Mouse (Mus musculus) left cerebral cortex, postnatal 36 days (tissue): Measurements from ENCODE around the gene Endov. TPM values are rescaled to one million over a fixed set of nuclear protein-coding genes. Genes with fewer than 3 reads are reported as not detected.

Source experiments
- DNase-seq, 2 experiments: peaks; one replicate each; pipeline ENCODE4 v3.0.0; 2021 to 2022; ENCODE audit warnings: low spot score in 2 of 2, mixed read lengths in 1 of 2
- intact Hi-C: fragments of 180-260 bp; cut with DNase I; formaldehyde crosslinking; loops from one replicate; pipeline ENCODE4 v1.15.1; 2025
- total RNA-seq, 2 experiments: library from RNA; stranded (reverse); gene quantifications; 2 replicates each; pipeline ENCODE4 v1.2.3; 2021

The Endov gene
- total RNA-seq, 2 experiments from 2014 or later = 30.6 to 31.0 TPM

- intact Hi-C loops = no loop called here
- DNase-seq = no peak
Measured at GRCm38 (mm10) chr11:119557940-119558869, 67.1 kb downstream of the Endov start.

DNA sequence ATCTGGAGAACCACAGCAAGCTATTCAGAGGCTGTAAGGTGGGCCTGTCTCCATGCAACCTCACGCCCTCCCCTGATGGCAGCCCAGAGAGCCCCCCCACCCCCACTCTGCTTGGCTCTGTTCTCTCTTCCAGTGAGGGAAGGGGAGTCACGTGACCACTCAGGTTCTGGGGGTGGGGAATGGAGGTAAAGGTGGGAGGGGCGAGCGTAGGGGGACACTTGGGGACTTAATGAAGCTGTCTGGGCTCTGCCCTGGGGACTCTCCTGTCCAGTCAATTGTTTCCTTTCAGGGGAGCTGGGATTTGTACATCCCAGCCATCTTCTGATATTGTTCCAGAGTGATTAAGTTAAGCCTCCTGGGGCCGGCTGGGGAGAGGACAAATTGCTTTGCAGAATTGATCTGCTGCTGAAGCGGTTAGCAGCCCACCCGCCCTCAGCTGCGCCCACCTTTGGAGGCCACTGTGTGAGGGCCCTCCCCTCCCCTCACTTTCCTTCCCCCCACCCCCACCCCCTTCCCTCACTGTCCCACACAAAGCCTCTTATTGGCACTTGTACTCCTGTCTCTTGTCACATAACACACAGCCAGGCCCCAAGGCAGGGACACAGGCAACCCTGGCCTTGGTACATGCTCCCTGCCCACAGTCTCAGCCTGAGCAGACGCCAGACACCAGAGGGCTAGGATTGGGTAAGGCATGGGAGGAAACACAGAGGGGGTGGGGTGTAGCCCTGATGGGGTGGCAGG lies 67.9 kb downstream of the Endov start:
- intact Hi-C loops = no loop called here
- no peak for DNase-seq

Other genes starting within 250 kb of the Endov start
- gene Gaa, start 223.5 kb upstream of the Endov start, total RNA-seq = 100 to 1,000 TPM; 220 to 253 TPM
- 10 to 100 TPM; 74.7 to 78.6 TPM for gene Eif4a3, start 191.3 kb upstream of the Endov start, total RNA-seq
- under 1 TPM; 0.07 to 0.14 TPM for gene Card14, start 183.6 kb upstream of the Endov start, total RNA-seq
- 1 to 10 TPM; 4.3 to 4.7 TPM for gene Sgsh, start 135.8 kb upstream of the Endov start, total RNA-seq
- 1 to 10 TPM; 3.5 to 4.3 TPM for gene Slc26a11, start 135.8 kb upstream of the Endov start, total RNA-seq
- 1 to 10 TPM; 2.8 to 3.0 TPM for gene Rnf213, start 98.2 kb upstream of the Endov start, total RNA-seq
- 100 to 1,000 TPM; 240 to 248 TPM for gene Nptx1, start 56.4 kb downstream of the Endov start, total RNA-seq
- gene Rptor, start 111.6 kb downstream of the Endov start, total RNA-seq = 10 to 100 TPM; 62.9 to 67.5 TPM